Mouse (Mus musculus): ENCODE results near the gene Arl8a.

DNA sequence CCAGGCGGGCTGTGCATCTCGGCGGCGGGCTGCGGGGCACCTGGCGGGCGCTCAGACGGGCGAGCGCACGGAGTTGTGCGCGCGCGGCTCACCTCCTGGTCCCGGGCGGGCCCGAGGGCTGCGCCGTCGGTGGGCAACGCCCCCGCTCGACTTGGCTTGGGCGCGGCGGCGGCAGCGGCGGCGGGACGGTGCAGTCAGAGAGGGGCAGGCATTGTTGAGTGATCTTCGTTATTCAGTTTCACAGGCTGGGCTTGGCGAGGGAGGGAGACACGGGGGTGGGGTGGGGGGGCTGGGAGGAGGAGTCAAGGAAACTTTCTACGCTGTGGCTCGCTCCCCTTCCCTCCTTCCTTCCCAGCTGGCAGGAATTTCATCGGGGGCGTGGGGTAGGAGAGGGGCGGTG lies 41.5 kb upstream of the Arl8a start, which contains the start of gene Lgr6:
- TF ChIP-seq CTCF (IDR thresholded peaks at IDR 0.05; ENCODE audit: low read depth, low read length) (no peak), TAL1 (conservative IDR thresholded peaks at IDR 0.05; ENCODE audit: low read depth, low read length) (no peak), GATA2 (IDR thresholded peaks at IDR 0.05; ENCODE audit: borderline replicate concordance, low read depth, low read length) (no peak), GATA1 (IDR thresholded peaks at IDR 0.05; ENCODE audit: borderline replicate concordance, low read length) (no peak), POLR2AphosphoS5 (IDR thresholded peaks at IDR 0.05; ENCODE audit: insufficient replicate concordance, low read depth, low read length) (no peak)
